7 mouse cellular contexts compared by ENCODE assay signal in genomic region chr2:122147508-122148241, GRCm38 (mm10). TPM values are rescaled to one million over a fixed set of nuclear protein-coding genes. Genes with fewer than 3 reads are reported as not detected.
DNase-seq lines count a peak whose midpoint lies in the region; ATAC-seq lines count a peak whose summit lies in the region.

B2m (plus strand) TSS chr2:122147686.

- peak; percentile 96 for ATAC-seq in embryonic facial prominence, embryonic 11.5 days (replicated peaks; ENCODE audit: insufficient number of reproducible peaks, low FRiP score, low TSS enrichment, low read depth)
- peak; percentile 83 for ATAC-seq in granulocyte monocyte progenitor cell, adult 5-6 weeks (replicated peaks; ENCODE audit: poor library complexity, severe bottlenecking)
- ATAC-seq in midbrain, embryonic 13.5 days: peak; percentile 98

- peak within 1 kb of the TSS; percentile 53 for H3K4me3 ChIP-seq in embryonic facial prominence, embryonic 11.5 days (ENCODE audit: low read depth, low read length)
- H3K4me3 ChIP-seq in limb, embryonic 10.5 days: peak within 1 kb of the TSS; percentile 79
- H3K4me3 ChIP-seq in midbrain, embryonic 13.5 days (replicated peaks): peak within 1 kb of the TSS; percentile 70

- no peak within 1 kb of the TSS; the same call in 1 of the 2 replicates for H3K27ac ChIP-seq in embryonic facial prominence, embryonic 11.5 days (replicated peaks; ENCODE audit: low read depth, low read length)
- H3K27ac ChIP-seq in limb, embryonic 10.5 days: peak within 1 kb of the TSS; percentile 87
- H3K27ac ChIP-seq in midbrain, embryonic 13.5 days: peak within 1 kb of the TSS; percentile 35; the same call in 1 of the 2 replicates

- under 1% methylated on average over 40 of the region's 40 CpGs for WGBS in embryonic facial prominence, embryonic 11.5 days
- whole genome bisulfite sequencing in limb, embryonic 10.5 days: under 1% methylated on average over 40 of the region's 40 CpGs
- under 1% methylated on average over 39 of the region's 40 CpGs for WGBS in midbrain, embryonic 13.5 days

- H3K4me1 ChIP-seq in embryonic facial prominence, embryonic 11.5 days (ENCODE audit: control insufficient read depth, insufficient read depth, low read length): no peaks in the 10 kb centered on the region
- peaks cover 8% of the 10 kb centered on the region; the same call in 1 of the 2 replicates for H3K4me1 ChIP-seq in limb, embryonic 10.5 days
- H3K4me1 ChIP-seq in midbrain, embryonic 13.5 days (replicated peaks): peaks cover 5% of the 10 kb centered on the region; the same call in 1 of the 2 replicates

- peak; percentile 97 for DNase-seq in adrenal gland, postnatal 14 days
- DNase-seq in embryonic facial prominence, embryonic 11.5 days (ENCODE audit: low spot score): peak; percentile 97
- peak; percentile 96 for DNase-seq in kidney, adult 11 months
- DNase-seq in limb, embryonic 10.5 days (ENCODE audit: low spot score): peak; percentile 94
- DNase-seq in spleen, adult 12 weeks (ENCODE audit: low spot score): peak; percentile 88

- H3K9ac ChIP-seq in embryonic facial prominence, embryonic 11.5 days (replicated peaks; ENCODE audit: low read length): peak within 1 kb of the TSS; percentile 75
- H3K9ac ChIP-seq in midbrain, embryonic 13.5 days (replicated peaks): peak within 1 kb of the TSS; percentile 74

- H3K4me2 ChIP-seq in embryonic facial prominence, embryonic 11.5 days (ENCODE audit: low read depth, low read length): peak within 1 kb of the TSS; percentile 69
- H3K4me2 ChIP-seq in midbrain, embryonic 13.5 days (replicated peaks): peak within 1 kb of the TSS; percentile 88

- no peaks in the 10 kb centered on the region for H3K9me3 ChIP-seq in embryonic facial prominence, embryonic 11.5 days (replicated peaks; ENCODE audit: control insufficient read depth, low read length)
- no peaks in the 10 kb centered on the region for H3K9me3 ChIP-seq in limb, embryonic 10.5 days (replicated peaks)
- H3K9me3 ChIP-seq in midbrain, embryonic 13.5 days: no peaks in the 10 kb centered on the region

- H3K27me3 ChIP-seq in embryonic facial prominence, embryonic 11.5 days (ENCODE audit: control insufficient read depth, insufficient read depth, low read length): no peaks in the 10 kb centered on the region
- H3K27me3 ChIP-seq in limb, embryonic 10.5 days (ENCODE audit: low read depth, poor library complexity, severe bottlenecking): no peaks in the 10 kb centered on the region
- no peaks in the 10 kb centered on the region; the same call in 1 of the 2 replicates for H3K27me3 ChIP-seq in midbrain, embryonic 13.5 days

- no peaks in the 10 kb centered on the region for H3K36me3 ChIP-seq in embryonic facial prominence, embryonic 11.5 days (replicated peaks; ENCODE audit: control insufficient read depth, insufficient read depth, low read depth, low read length)
- H3K36me3 ChIP-seq in limb, embryonic 10.5 days: peaks cover 11% of the 10 kb centered on the region
- H3K36me3 ChIP-seq in midbrain, embryonic 13.5 days: no peaks in the 10 kb centered on the region

RNA-seq across cellular contexts. Expression of gene B2m, which starts in this region (rescaled TPM):
- 400 and 401 TPM in 2 replicates for total RNA-seq in adrenal gland, postnatal 14 days (2021)
- 153 and 159 TPM in 2 replicates for polyA plus RNA-seq in embryonic facial prominence, embryonic 11.5 days (2014; fragmentation: Nextera tagmentation; extraction: Ambion mirVana)
- 1,957 and 2,269 TPM in 2 replicates for total RNA-seq in granulocyte monocyte progenitor cell, adult 5-6 weeks (2014; fragmentation: Nextera tagmentation)
- 1,824 and 1,957 TPM in 2 replicates for total RNA-seq in granulocyte monocyte progenitor cell, adult 5-6 weeks (2017)
- 73.7 and 87.1 TPM in 2 replicates for polyA plus RNA-seq in limb, embryonic 10.5 days (2016; fragmentation: Nextera tagmentation; extraction: Ambion mirVana)
- polyA plus RNA-seq in midbrain, embryonic 13.5 days (2015; fragmentation: Nextera tagmentation; extraction: Ambion mirVana): 82.5 and 82.7 TPM in 2 replicates
